Mouse (Mus musculus): ENCODE results near the gene Olfr544.

Olfr544 gene

DNA sequence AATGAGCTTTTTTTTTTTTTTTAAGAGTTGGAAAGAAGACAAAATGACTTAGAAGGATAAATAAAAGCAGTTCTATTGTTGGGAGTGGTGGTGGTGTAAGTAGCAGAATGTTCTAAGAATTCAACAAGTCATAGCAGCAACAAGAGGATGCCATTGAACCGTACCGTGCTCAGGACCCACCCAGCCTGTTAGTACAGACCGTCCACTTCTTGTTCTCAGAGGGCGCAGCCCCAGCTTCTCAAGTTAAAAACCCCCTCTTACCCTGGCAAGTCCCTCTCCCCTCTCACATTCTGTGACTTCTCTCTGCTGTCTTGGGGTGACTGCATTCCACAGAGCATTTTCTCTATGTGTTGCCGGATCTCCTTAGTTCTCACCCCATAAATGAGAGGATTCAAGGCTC, 11.5 kb downstream of the Olfr544 start:
- no peak for DNase-seq

DNA sequence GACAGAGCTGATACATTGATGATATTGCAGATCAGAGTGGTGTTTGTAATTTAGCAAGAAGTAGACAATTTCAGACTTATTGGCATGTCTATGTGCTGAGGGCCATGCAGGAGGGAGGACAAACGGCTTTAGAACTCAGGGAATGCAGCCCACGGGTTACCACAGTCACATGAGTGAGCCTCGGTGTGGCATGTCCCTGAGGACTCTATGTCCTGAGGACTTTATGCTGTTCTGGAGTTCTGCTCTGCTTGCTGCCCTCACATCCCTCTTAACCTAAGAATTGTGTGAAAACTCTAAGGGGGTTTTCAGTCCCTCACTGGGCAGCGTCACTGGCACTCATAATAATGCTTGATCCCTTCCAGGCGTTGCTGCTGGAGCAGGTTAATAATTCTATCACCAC, 15.4 kb downstream of the Olfr544 start:
- DNase-seq = no peak

DNA sequence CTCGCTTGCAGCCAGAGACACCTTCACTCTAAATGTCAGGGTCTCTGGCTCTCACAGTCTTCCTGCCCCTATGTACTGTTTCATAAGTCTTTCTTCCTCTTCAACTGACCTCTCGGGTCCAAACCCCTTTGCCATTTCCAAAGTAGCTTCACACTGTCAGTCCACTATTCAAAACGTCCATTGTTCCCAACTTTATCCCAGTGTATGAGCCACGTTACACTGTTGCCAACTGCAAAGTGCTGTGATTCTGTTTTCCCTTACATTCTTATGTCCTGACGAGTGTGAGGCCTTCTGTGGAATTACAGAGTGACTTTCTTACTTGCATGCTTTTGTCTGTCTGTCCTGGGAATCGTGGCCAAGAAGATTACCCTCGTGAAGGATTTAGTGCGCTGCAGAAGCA, 20.5 kb downstream of the Olfr544 start:
- no peak for DNase-seq

DNA sequence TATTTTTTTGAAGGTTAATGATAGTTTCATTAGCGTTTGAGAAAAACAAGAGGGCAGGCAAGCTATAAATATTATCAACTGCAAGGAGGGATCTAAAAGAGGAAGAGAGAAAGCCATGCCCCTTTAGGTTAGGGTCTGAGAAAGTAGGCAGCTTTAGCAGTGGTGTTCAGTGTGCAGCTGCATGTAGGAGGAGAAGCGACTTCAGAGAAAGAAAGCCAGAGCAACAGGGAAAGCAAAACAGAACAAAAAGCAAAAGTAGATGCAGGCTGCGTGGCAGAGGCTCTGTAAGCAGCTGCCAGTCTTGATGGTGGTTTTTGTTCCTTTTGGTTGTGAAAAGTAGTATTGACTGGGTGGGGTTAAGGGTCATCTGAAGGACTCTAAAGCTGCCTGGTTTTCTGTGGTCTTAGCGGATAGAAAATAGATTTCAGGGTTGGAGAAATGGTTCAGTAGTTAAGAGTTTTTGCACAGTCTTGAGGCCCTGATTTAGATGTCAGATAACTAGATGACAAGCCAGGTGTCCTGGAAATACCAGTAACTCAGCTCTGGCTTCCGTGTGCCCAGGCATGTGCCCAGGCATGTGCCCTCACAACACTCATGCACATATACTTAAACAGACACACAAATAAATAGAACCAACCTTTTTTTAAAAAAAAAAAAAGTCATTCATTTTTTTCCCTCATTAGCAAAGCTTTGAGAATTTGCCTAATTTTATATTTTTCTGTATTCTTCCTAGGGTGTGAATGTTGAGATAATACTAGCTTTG, 29.3 kb downstream of the Olfr544 start:
- no peak for DNase-seq

- no peak for DNase-seq
Measured at GRCm38 (mm10) chr7:102446438-102446837, 41.7 kb downstream of the Olfr544 start.

GRCm38 (mm10) chr7:102444301-102444700, 43.8 kb downstream of the Olfr544 start:
- no peak for DNase-seq

DNA sequence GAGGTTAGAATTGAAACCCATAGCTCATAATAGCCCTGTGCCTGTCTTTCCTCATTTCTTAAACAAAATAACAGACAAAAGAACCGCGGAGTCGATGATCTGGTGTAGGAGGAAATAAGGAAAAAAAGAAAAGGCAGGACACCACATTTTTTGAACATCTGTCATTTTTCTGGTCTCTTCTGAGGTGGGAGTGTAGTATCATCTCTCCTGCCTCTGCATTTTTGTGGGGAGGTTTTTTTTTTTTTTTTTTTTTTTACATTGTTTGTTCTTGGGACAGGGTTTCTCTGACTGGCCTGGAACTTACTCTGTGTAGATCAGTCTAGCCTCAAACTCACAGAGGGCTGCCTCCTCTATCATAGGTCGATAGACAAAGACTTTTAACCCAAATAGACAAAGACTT, 45.7 kb downstream of the Olfr544 start:
- DNase-seq = no peak

DNA sequence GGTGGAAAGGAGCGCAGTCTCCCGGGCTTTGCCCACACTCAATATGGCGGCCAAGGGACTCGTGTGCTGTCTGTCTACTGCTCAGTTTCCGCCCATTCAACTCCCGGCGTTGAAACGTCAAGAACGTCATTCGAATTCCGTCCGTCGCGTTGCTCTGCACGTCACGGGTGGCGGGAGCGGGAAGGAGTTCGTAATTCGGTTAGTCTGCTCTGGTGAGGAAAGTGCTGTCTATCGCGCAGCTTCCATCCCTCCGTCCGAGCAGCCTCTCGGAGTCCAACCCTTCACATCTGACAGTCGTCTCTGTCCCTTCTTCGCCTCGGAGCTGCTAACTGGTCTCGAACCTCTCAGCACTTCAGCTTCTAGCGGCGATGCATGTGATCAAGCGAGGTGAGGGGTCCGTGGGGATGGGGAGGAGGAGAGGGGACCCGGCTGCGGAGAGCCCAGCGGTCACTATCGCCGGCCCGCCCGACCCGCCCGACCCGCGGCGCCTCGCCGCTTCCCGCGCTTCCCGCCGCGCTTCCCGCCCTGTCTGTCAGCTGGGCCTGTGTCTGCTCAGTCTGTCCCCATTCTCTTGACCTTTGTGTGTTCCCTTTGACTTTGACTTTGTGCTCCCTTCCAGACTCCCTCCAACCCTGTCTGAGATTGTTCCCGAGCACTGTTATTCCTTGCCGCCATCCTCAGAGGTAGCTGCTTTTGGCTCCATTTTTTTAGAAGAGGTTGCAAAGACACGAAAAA, 46.3 kb downstream of the Olfr544 start, which contains the start of gene Rrm1:
Rrm1 (plus strand) TSS at position 39 of the 735 bp plus-strand sequence.
- DNase-seq = peak; percentile 95

DNA sequence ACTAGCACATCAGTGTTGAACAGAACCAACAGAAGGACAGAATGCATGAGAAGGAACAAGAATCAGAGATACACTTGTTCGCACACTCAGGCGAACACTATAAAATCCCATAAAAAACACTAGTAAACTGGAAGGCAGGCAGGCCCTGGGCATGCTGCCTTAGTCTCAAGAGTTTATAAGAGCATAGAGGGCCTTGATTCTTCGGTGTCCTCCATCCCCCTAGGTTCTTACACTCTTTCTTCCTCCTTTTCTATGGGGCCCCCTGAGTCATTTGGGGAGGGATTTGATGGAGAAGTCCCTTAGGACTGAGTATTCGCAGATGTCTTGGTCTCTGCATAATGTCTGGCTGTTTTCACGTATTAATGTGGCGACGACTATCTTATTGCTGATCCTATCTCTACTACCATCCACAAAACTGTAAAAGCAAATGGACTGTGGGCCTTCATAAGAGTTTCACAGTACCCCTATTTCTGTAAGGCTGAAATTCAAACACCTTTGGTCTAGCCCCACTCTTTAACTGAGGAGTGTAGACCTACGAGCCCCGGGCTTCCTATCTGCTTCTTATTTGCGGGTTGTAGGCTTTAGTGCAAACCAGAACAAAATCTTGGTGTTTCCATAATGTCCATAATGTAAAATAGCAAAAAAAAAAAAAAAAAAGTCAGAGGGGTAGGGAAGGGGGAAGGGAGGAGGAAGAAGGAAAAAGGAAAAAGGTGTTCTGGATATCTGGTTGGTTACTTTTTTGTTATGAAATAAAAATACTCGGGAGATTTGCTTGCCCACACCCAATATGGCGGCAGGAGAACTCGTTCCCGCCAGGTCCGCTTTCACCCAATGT, 47.1 kb downstream of the Olfr544 start:
- DNase-seq = no peak

DNA sequence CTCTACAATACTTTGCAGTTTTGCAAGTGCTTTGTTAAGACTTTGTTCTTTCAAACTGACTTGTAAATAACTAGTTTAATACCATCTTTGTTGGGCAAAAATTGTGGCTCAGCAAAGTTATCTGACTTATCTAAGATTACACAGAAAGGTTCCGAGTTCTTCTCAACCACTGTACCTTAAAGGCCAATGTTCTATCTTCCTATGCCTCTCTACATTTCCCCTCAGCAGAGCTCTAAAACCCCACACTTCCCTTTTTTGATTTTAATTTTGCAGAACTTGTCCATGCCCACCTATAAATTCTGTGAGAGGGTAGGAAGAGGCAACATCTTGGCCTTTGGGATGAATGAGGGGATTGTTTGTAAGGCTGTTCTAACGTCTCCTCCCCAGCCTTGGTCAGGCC, 53.8 kb downstream of the Olfr544 start:
- no peak for DNase-seq
